Mouse (Mus musculus) myocyte (in vitro differentiated cells): ENCODE data around the gene Flot1.

Source experiments
- MYOG ChIP-seq, 3 experiments: IDR thresholded peaks; one replicate each; pipeline ENCODE4 v1.6.1; 2011; ENCODE audit warnings: control low read depth in 2 of 3, low read depth in 2 of 3, mild to moderate bottlenecking in 2 of 3; ENCODE audit not compliant: insufficient read length in 2 of 3, control insufficient read depth in 1 of 3, insufficient read depth in 1 of 3
- POLR2A ChIP-seq: IDR thresholded peaks from one replicate; pipeline ENCODE4 v1.6.1; 2011; ENCODE audit warnings: low read depth, mild to moderate bottlenecking, control low read depth, moderate library complexity; ENCODE audit not compliant: insufficient read length
- USF1 ChIP-seq: IDR thresholded peaks from one replicate; pipeline ENCODE4 v1.6.1; 2011; ENCODE audit warnings: low read depth, mild to moderate bottlenecking, control low read depth, moderate library complexity

DNA sequence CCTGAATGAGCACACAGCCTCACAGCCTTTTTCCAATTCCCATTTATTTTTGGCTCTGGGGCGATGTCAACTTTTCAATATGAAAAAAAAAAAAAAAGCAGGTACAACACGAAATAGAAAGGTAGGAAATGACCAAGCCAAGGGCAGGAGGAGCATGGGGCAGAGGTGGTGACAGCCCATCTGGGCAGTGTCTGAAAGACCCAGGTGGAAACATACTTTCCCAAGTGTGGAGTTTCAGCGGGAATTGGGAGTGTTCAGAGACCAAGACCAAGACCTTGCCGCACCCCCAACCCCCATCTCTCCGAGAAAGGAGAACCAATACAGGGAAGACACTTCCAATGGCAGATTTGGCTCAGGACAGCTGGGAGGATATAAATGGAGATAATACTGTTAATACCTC is 10.9 kb downstream of the Flot1 start:
- TF ChIP-seq POLR2A, result no peak
- no peak for TF ChIP-seq MYOG (IDR thresholded peaks at IDR 0.05; ENCODE audit: control insufficient read depth in 1 of 3, insufficient read depth in 1 of 3, insufficient read length in 2 of 3, low read depth in 2 of 3)
- TF ChIP-seq USF1, result no peak
